Mouse (Mus musculus) neural tube, embryonic 12.5 days (tissue): ENCODE results near the gene Cacng1. TPM values are rescaled to one million over a fixed set of nuclear protein-coding genes. Genes with fewer than 3 reads are reported as not detected.

Experiments
- ATAC-seq: fragments of 200-750 bp; cut with Nextera tagmentation; 2 replicates; pipeline ENCODE4 v1.8.0; 2017; ENCODE audit warnings: low read depth, mild to moderate bottlenecking, moderate TSS enrichment, moderate library complexity; ENCODE audit not compliant: low FRiP score
- H3K27ac ChIP-seq: fragments of 300-500 bp; sonication (generic); 2 replicates; pipeline ENCODE4 v1.5.1; 2016
- H3K27me3 ChIP-seq: fragments of 300-500 bp; sonication (generic); replicated peaks from 2 replicates; pipeline ENCODE4 v1.6.1; 2016; ENCODE audit warnings: mild to moderate bottlenecking
- H3K36me3 ChIP-seq: fragments of 300-500 bp; sonication (generic); 2 replicates; pipeline ENCODE4 v1.6.1; 2016; ENCODE audit warnings: mild to moderate bottlenecking
- H3K4me1 ChIP-seq: fragments of 300-500 bp; sonication (generic); 2 replicates; pipeline ENCODE4 v1.6.1; 2016
- H3K4me2 ChIP-seq: fragments of 300-500 bp; sonication (generic); replicated peaks from 2 replicates; pipeline ENCODE4 v1.6.1; 2016; ENCODE audit warnings: mild to moderate bottlenecking
- H3K4me3 ChIP-seq: fragments of 300-500 bp; sonication (generic); 2 replicates; pipeline ENCODE4 v1.5.1; 2016
- H3K9ac ChIP-seq: fragments of 300-500 bp; sonication (generic); 2 replicates; pipeline ENCODE4 v1.6.1; 2016; ENCODE audit warnings: mild to moderate bottlenecking
- H3K9me3 ChIP-seq: fragments of 300-500 bp; sonication (generic); 2 replicates; pipeline ENCODE4 v1.6.1; 2016; ENCODE audit warnings: mild to moderate bottlenecking
- WGBS: fragments of 180-500 bp; shearing (Covaris S2); methylation state at CpG from one replicate; pipeline ENCODE4 v1.1.7; 2016; 5-methylcytosine and 5-hydroxymethylcytosine counted together
- polyA plus RNA-seq: library from polyadenylated mRNA; unstranded; fragments of >200 nt; fragmentation: Nextera tagmentation; extraction: Ambion mirVana; gene quantifications from 2 replicates; pipeline ENCODE4 v1.2.1, GENCODE M21; 2016

Gene Cacng1
- polyA plus RNA-seq, 1 experiment from 2014 or later, result 1.5 TPM

- Histone ChIP-seq H3K9me3 (no peaks in the 10 kb centered on the region), H3K4me2 (no peak overlapping the region), H3K27ac (no peak overlapping the region), H3K4me1 (no peaks in the 10 kb centered on the region), H3K36me3 (peaks cover 44% of the 10 kb centered on the region), H3K4me3 (no peak overlapping the region), H3K9ac (no peak overlapping the region), H3K27me3 (no peaks in the 10 kb centered on the region)
- ATAC-seq, result no peak
- 91% methylated on average over 5 of the region's 5 CpGs for WGBS
These were observed 15.2 kb upstream of the Cacng1 start for GRCm38 (mm10) chr11:107731498-107731897.

GRCm38 (mm10) chr11:107730940-107731339, 14.6 kb upstream of the Cacng1 start:
- Histone ChIP-seq H3K4me2 (no peak overlapping the region), H3K4me3 (no peak overlapping the region), H3K4me1 (no peaks in the 10 kb centered on the region), H3K9ac (no peak overlapping the region), H3K27ac (no peak overlapping the region), H3K36me3 (peaks cover 38% of the 10 kb centered on the region), H3K9me3 (no peaks in the 10 kb centered on the region), H3K27me3 (no peaks in the 10 kb centered on the region)
- 88% methylated on average over 4 of the region's 4 CpGs for WGBS
- ATAC-seq, result no peak

DNA sequence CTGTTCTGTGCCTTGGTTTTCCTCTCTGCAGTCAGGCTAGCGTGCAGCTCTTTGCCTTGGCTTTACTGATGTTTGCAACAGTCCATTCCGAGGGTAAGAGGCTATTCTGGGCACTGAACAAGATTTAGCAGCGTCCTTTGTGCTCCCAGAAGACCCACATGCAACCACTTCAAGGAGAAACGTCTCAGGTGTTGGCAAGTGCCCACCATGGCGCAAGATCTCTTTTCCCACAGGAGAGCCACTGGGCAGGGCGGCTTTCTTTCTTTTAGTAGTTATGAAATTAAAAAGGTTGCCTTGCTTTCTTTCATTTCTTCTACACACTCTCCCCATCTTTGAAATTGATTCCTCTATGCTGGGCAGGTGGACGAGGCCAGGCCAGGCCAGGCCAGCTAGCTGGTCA, 12.8 kb upstream of the Cacng1 start:
- Histone ChIP-seq H3K4me2 (no peak overlapping the region), H3K4me1 (no peaks in the 10 kb centered on the region), H3K9me3 (no peaks in the 10 kb centered on the region), H3K4me3 (no peak overlapping the region), H3K27me3 (no peaks in the 10 kb centered on the region), H3K27ac (no peak overlapping the region), H3K36me3 (peaks cover 20% of the 10 kb centered on the region), H3K9ac (no peak overlapping the region)
- 85% methylated on average over 7 of the region's 7 CpGs for WGBS
- no peak for ATAC-seq

GRCm38 (mm10) chr11:107728073-107728863, 11.9 kb upstream of the Cacng1 start:
- Histone ChIP-seq H3K9me3 (no peaks in the 10 kb centered on the region), H3K27ac (no peak overlapping the region), H3K4me1 (no peaks in the 10 kb centered on the region), H3K4me2 (no peak overlapping the region), H3K9ac (no peak overlapping the region), H3K27me3 (no peaks in the 10 kb centered on the region), H3K36me3 (peaks cover 13% of the 10 kb centered on the region), H3K4me3 (no peak overlapping the region)
- WGBS, result 88% methylated on average over 13 of the region's 13 CpGs
- no peak for ATAC-seq

- Histone ChIP-seq H3K9me3 (0 out of 2 replicates have a peak, but pooled peaks cover 3% of the 10 kb centered on the region), H3K27me3 (no peaks in the 10 kb centered on the region), H3K4me3 (no peak overlapping the region), H3K27ac (no peak overlapping the region), H3K4me1 (no peaks in the 10 kb centered on the region), H3K36me3 (no peaks in the 10 kb centered on the region), H3K4me2 (no peak overlapping the region), H3K9ac (no peak overlapping the region)
- no peak for ATAC-seq
- 94% methylated on average over 8 of the region's 8 CpGs for WGBS
These were observed 8.3 kb upstream of the Cacng1 start for GRCm38 (mm10) chr11:107724603-107725002.

- ATAC-seq, result no peak
- no peak overlapping the region for H3K4me3 ChIP-seq
- H3K36me3 ChIP-seq, result no peaks in the 10 kb centered on the region
- no peak overlapping the region for H3K4me2 ChIP-seq
- WGBS, result 93% methylated on average over 7 of the region's 7 CpGs
- no peaks in the 10 kb centered on the region for H3K4me1 ChIP-seq
- no peak overlapping the region for H3K9ac ChIP-seq
- peaks cover 9% of the 10 kb centered on the region for H3K9me3 ChIP-seq
- no peak overlapping the region for H3K27ac ChIP-seq
- H3K27me3 ChIP-seq, result no peaks in the 10 kb centered on the region
These were observed 4.7 kb upstream of the Cacng1 start for GRCm38 (mm10) chr11:107721057-107721456.

DNA sequence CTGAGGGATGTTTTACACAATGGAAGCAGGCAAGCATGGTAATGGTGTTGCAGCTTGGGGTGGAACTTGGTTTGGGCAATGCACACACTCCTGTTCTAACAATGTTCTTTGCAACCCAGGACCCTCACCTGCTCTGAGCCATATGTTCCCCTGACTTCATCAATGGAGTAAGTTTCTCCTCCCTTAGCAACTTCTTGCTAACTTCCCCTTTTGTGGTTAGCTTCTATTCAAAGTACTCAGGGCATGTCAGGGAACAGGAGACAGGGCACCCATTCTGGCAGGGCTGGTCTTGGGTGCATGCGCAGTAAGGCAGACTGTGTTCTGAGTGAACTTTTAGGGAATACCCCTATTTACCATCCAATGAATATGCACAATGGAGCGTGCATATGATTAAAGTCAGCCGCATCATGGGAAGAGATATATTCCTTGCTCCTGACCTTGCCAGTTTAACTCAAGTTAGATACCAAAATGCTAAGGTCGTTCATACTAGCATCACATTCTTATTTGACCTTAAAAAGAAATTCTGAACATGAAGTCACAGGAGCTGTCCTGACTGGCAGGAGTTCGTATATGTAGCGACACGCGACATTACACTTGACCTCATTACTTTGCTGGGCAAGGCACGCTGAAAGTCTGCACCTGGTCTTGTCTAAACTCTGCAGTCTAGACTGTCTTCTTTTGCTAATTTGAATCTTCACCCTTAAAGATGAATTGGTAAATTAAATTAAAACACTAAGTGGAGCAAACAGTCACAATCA, 4.1 kb upstream of the Cacng1 start:
- peaks cover 9% of the 10 kb centered on the region for H3K9me3 ChIP-seq
- no peaks in the 10 kb centered on the region for H3K27me3 ChIP-seq
- no peak overlapping the region for H3K9ac ChIP-seq
- H3K4me1 ChIP-seq, result no peaks in the 10 kb centered on the region
- H3K36me3 ChIP-seq, result no peaks in the 10 kb centered on the region
- H3K4me2 ChIP-seq, result no peak overlapping the region
- no peak overlapping the region for H3K27ac ChIP-seq
- no peak overlapping the region for H3K4me3 ChIP-seq
- 90% methylated on average over 9 of the region's 9 CpGs for WGBS
- ATAC-seq, result no peak

DNA sequence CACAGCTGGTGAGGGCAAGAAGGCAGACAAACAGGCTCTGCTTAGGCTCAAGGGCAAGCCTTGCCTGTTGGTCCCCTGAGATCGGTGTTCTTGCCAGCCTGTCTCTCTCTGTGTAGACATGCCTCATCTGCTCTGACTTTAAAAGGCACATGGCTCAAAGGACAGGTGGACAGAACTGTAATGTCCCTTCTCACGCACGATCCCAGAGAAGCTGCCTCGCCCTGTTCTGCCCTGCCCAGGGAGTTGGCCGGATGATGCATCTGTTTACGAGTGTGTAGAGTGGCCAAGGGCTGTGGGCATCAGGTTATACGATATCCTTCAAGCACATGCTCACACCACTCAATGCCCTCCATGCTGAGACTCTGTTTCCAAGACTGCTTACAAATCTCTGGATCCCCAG, 2.0 kb downstream of the Cacng1 start:
- H3K4me1 ChIP-seq, result no peaks in the 10 kb centered on the region
- H3K9ac ChIP-seq, result no peak overlapping the region
- H3K9me3 ChIP-seq, result peaks cover 7% of the 10 kb centered on the region
- no peak overlapping the region for H3K4me3 ChIP-seq
- no peak overlapping the region for H3K4me2 ChIP-seq
- no peak overlapping the region for H3K27ac ChIP-seq
- no peaks in the 10 kb centered on the region for H3K27me3 ChIP-seq
- H3K36me3 ChIP-seq, result no peaks in the 10 kb centered on the region
- 83% methylated on average over 7 of the region's 7 CpGs for WGBS
- ATAC-seq, result no peak

GRCm38 (mm10) chr11:107710379-107710778, 5.9 kb downstream of the Cacng1 start:
- H3K4me1 ChIP-seq, result peaks cover 13% of the 10 kb centered on the region
- no peak for ATAC-seq
- H3K36me3 ChIP-seq, result no peaks in the 10 kb centered on the region
- no peak overlapping the region for H3K27ac ChIP-seq
- no peak overlapping the region for H3K4me3 ChIP-seq
- no peak overlapping the region for H3K9ac ChIP-seq
- H3K27me3 ChIP-seq, result no peaks in the 10 kb centered on the region; the same call in 1 of the 2 replicates
- 81% methylated on average over 3 of the region's 3 CpGs for WGBS
- no peaks in the 10 kb centered on the region for H3K9me3 ChIP-seq
- no peak overlapping the region for H3K4me2 ChIP-seq

- no peak overlapping the region for H3K27ac ChIP-seq
- no peaks in the 10 kb centered on the region; the same call in 1 of the 2 replicates for H3K27me3 ChIP-seq
- no peak overlapping the region for H3K9ac ChIP-seq
- no peaks in the 10 kb centered on the region for H3K9me3 ChIP-seq
- H3K4me3 ChIP-seq, result no peak overlapping the region
- peak; percentile 83 for ATAC-seq
- H3K36me3 ChIP-seq, result no peaks in the 10 kb centered on the region
- WGBS, result 18% methylated on average over 20 of the region's 20 CpGs
- H3K4me1 ChIP-seq, result peaks cover 25% of the 10 kb centered on the region
- H3K4me2 ChIP-seq, result peak overlapping the region; percentile 22
These were observed 8.3 kb downstream of the Cacng1 start for GRCm38 (mm10) chr11:107707897-107708610.

- no peaks in the 10 kb centered on the region for H3K36me3 ChIP-seq
- no peaks in the 10 kb centered on the region; the same call in 1 of the 2 replicates for H3K27me3 ChIP-seq
- H3K4me2 ChIP-seq, result no peak overlapping the region
- WGBS, result 77% methylated on average over 11 of the region's 11 CpGs
- H3K4me3 ChIP-seq, result no peak overlapping the region
- H3K9ac ChIP-seq, result no peak overlapping the region
- no peaks in the 10 kb centered on the region for H3K9me3 ChIP-seq
- peaks cover 25% of the 10 kb centered on the region for H3K4me1 ChIP-seq
- no peak for ATAC-seq
- no peak overlapping the region for H3K27ac ChIP-seq
These were observed 10.7 kb downstream of the Cacng1 start for GRCm38 (mm10) chr11:107705476-107706074.

DNA sequence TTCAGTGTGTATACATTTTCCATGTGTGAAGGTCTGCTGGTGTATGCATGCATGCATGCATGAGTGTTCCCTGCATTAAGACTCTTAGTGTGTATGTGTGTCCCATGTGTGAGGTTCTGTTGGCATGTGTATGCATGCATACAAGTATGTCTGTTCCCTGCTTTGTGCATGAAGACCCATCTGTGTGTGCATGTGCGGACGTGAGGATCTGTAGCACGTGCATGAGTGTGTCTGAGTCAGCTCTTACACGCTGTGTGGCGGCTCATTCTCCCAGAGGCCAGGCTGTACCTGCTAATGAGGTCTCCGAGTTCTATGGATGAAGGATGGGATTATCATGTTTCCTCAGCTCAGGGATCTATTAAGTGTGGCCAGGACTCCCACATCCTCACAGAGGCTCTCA, 11.3 kb downstream of the Cacng1 start:
- Histone ChIP-seq H3K27ac (no peak overlapping the region), H3K36me3 (no peaks in the 10 kb centered on the region), H3K9ac (no peak overlapping the region), H3K27me3 (no peaks in the 10 kb centered on the region; the same call in 1 of the 2 replicates), H3K4me1 (peaks cover 25% of the 10 kb centered on the region), H3K4me2 (no peak overlapping the region), H3K9me3 (no peaks in the 10 kb centered on the region), H3K4me3 (no peak overlapping the region)
- WGBS, result 74% methylated on average over 6 of the region's 6 CpGs
- ATAC-seq, result no peak
